Mouse (Mus musculus) midbrain, embryonic 10.5 days (tissue): ENCODE measurements around the gene Ap2a2. TPM values are rescaled to one million over a fixed set of nuclear protein-coding genes. Genes with fewer than 3 reads are reported as not detected.
"Not testable (repeated sequence)": the region's sequence is repeated elsewhere in the genome, so short reads cannot be mapped to it uniquely, and the experiment has no call there.

ENCODE experiments used
- DNase-seq: peaks from one replicate; pipeline ENCODE4 v3.0.0-alpha.2; 2017; ENCODE audit warnings: low spot score
- H3K27ac ChIP-seq: fragments of 300-500 bp; sonication (generic); replicated peaks from 2 replicates; pipeline ENCODE4 v1.5.1; 2016; ENCODE audit warnings: mild to moderate bottlenecking
- H3K27me3 ChIP-seq: fragments of 300-500 bp; sonication (generic); 2 replicates; pipeline ENCODE4 v1.6.1; 2016; ENCODE audit warnings: low read depth, mild to moderate bottlenecking; ENCODE audit not compliant: poor library complexity, severe bottlenecking
- H3K36me3 ChIP-seq: fragments of 300-500 bp; sonication (generic); 2 replicates; pipeline ENCODE4 v1.6.1; 2016; ENCODE audit warnings: mild to moderate bottlenecking, moderate library complexity
- H3K4me1 ChIP-seq: fragments of 300-500 bp; sonication (generic); 2 replicates; pipeline ENCODE4 v1.6.1; 2016
- H3K4me3 ChIP-seq: fragments of 300-500 bp; sonication (generic); 2 replicates; pipeline ENCODE4 v1.5.1; 2016; ENCODE audit warnings: mild to moderate bottlenecking, moderate library complexity
- H3K9me3 ChIP-seq: fragments of 300-500 bp; sonication (generic); replicated peaks from 2 replicates; pipeline ENCODE4 v1.6.1; 2016; ENCODE audit warnings: mild to moderate bottlenecking
- WGBS: fragments of 180-500 bp; shearing (Covaris S2); methylation state at CpG from one replicate; pipeline ENCODE4 v1.1.7; 2016; 5-methylcytosine and 5-hydroxymethylcytosine counted together
- microRNA-seq: library from miRNA; unstranded; fragments of <30 nt; microRNA quantifications from one replicate; pipeline ENCODE4, GENCODE M21; 2017
- polyA plus RNA-seq: library from polyadenylated mRNA; unstranded; fragments of >200 nt; fragmentation: Nextera tagmentation; extraction: Ambion mirVana; gene quantifications from 2 replicates; pipeline ENCODE4 v1.2.1, GENCODE M21; 2016

Ap2a2 gene
- polyA plus RNA-seq, 1 experiment from 2014 or later = 104 TPM

DNA sequence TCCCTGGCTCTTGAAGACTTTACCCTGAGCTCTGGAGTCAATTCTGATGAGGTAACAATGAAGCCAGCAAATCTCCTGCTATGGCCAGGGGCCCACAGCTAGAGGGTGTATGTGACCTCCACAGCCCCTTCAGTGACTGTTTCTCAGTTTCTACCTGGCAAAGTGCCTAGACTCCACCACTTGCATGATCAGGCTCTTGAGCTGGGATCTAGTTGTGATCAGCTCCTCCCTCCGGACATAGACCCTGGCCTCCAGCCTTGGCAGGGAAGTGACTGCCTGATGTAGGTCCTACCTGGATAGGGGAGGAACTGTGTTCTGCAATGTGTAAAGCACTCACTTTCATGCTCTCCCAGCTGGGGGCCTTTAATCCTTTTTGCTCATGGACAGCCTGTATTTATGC, 98.4 kb downstream of the Ap2a2 start:
- DNase-seq = no peak
- no peak overlapping the region for H3K27ac ChIP-seq
- H3K27me3 ChIP-seq = no peaks in the 10 kb centered on the region
- no peak overlapping the region for H3K4me3 ChIP-seq
- no peaks in the 10 kb centered on the region for H3K4me1 ChIP-seq
- H3K36me3 ChIP-seq = no peaks in the 10 kb centered on the region
- no peaks in the 10 kb centered on the region for H3K9me3 ChIP-seq
- 88% methylated on average over 1 of the region's 1 CpGs for WGBS

DNA sequence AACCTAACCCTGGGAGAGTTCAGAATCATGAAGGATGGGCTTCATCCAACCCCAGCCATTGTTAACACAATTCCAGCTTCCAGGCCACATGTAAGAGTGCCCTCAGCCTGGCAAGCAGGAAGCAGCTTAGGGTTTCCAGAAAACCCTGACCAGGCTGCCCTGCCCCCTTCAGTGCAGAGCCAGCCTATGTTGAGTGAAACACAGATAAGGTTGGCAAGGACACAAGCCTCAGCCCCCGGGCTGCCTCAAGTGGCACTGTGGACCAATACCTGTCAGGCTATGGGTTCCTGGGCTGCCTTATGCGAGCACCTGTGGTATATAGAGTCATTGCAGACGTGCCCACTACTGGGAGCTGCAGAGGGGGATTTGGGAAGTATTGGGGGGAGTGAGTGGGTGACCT, 99.5 kb downstream of the Ap2a2 start:
- no peaks in the 10 kb centered on the region for H3K36me3 ChIP-seq
- H3K27me3 ChIP-seq = no peaks in the 10 kb centered on the region
- no peaks in the 10 kb centered on the region for H3K4me1 ChIP-seq
- no peaks in the 10 kb centered on the region for H3K9me3 ChIP-seq
- no peak for DNase-seq
- WGBS = 78% methylated on average over 3 of the region's 3 CpGs
- no peak overlapping the region for H3K27ac ChIP-seq
- H3K4me3 ChIP-seq = no peak overlapping the region

DNA sequence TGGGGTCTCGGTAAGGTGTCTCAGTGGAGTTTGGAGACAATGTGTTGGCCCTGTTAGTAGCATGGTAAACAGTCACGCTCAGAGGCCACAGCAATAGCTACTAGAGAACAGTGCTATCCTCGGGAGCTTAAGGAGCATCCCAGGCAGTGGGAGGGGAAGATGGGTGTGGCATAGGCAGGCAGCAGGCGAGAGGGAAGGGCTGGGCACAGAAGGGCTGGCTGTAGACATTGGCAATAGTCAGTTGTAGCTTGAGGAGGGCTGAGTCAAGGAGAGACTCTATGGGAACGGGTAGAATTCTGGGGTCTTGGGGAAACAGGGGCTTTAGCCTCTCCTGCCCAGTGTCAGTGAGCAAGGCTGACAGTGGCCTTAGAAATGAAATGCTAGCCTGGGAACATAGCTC, 100.2 kb downstream of the Ap2a2 start:
- no peak for DNase-seq
- H3K27me3 ChIP-seq = no peaks in the 10 kb centered on the region
- no peaks in the 10 kb centered on the region for H3K4me1 ChIP-seq
- no peak overlapping the region for H3K4me3 ChIP-seq
- no peak overlapping the region for H3K27ac ChIP-seq
- WGBS = 67% methylated on average over 5 of the region's 5 CpGs
- no peaks in the 10 kb centered on the region for H3K9me3 ChIP-seq
- H3K36me3 ChIP-seq = no peaks in the 10 kb centered on the region

DNA sequence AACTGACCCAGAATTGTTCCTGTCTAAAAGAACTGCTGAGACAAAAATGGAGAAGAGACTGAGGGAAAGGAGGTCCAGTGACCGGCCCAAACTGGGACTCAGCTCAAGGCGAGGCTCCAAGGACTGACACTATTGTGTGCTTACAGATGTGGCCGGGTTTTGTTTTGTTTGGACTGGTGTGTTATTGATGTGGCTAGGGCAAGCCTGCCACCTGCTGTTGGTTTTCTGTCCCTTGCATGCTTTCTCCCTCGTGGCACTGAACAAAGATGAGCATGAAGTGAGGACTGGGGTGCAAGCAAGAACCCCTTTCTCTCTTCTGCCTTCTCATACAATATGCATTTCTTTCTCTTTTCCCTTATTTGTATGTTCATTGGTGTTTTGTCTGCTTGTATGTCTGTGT, 104.2 kb downstream of the Ap2a2 start:
- H3K27ac ChIP-seq = no peak overlapping the region
- DNase-seq = peak; percentile 39
- H3K9me3 ChIP-seq = no peaks in the 10 kb centered on the region
- H3K4me3 ChIP-seq = no peak overlapping the region
- H3K4me1 ChIP-seq = no peaks in the 10 kb centered on the region
- no peaks in the 10 kb centered on the region for H3K27me3 ChIP-seq
- WGBS = 29% methylated on average over 4 of the region's 4 CpGs
- no peaks in the 10 kb centered on the region for H3K36me3 ChIP-seq

DNA sequence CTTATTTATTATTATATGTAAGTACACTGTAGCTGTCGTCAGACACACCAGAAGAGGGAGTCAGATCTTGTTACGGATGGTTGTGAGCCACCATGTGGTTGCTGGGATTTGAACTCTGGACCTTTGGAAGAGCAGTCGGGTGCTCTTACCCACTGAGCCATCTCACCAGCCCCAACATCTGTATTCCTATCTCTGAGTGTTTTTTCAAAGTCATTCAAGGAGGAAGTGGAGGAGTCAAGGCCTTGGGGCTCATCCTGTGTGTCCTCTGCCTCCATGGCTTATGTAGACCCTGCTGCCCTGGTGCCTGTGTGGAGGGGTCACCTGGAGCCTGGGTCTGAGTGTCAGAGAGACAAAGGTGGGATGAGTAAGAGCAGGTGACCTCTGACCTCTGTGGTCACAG, 107.1 kb downstream of the Ap2a2 start:
- DNase-seq, H3K4me1 ChIP-seq, H3K27me3 ChIP-seq, H3K9me3 ChIP-seq, H3K4me3 ChIP-seq, H3K36me3 ChIP-seq, H3K27ac ChIP-seq: not testable (repeated sequence)
- 90% methylated on average over 3 of the region's 3 CpGs for WGBS

DNA sequence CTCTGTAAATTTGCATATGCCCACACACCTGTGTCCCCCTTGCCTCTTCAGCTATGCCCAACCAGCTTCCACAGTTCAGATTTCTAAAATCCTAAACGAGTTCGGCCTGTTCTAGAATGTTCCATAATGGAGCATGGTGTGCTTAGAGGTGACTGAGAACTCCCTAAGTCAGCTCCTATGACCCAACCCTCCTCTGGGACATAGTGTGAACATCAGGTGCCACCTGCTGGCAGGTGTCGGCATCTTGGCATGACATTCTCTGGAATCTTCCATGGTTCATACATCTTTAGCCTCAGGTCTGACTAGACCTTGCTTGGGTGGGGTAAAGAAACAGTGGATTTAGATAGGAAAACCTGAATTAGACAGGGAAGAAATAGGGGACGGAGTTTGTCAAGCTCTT, 109.0 kb downstream of the Ap2a2 start:
- H3K4me3 ChIP-seq = no peak overlapping the region
- H3K27me3 ChIP-seq = no peaks in the 10 kb centered on the region
- 82% methylated on average over 4 of the region's 4 CpGs for WGBS
- no peak for DNase-seq
- H3K4me1 ChIP-seq = no peaks in the 10 kb centered on the region
- H3K36me3 ChIP-seq = no peaks in the 10 kb centered on the region
- H3K9me3 ChIP-seq = no peaks in the 10 kb centered on the region
- H3K27ac ChIP-seq = no peak overlapping the region

DNA sequence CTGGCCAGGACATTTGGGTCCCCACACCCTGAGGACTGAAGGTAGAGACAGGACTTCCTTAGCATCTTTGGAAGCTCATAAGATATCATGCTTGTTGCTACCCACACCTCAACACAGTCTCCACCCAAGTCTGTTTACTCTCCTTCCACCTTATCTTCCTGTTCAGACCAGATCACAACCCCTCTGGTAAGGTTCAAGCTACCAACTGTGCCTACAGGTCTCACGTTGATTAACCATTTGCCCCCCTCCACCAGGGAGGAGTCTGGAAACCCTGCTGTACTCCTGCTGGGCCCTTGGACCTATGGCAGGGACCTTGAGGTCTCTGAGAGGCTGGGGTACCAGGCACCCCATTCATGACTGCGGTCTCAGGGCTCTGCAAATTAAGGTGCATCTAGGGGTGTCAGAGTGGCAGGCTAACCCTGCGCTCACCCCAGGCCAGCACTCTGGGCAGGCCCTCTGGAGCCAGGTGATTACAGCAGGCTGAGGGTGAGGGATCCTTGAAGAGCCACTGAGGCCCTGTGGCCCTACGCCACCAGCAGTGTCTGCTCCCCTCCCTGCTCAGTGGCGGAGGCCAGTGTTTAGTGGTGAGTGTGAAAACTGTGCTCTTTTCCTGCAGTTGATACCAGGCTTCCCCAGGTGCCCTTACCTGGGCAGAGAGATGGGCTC, 109.8 kb downstream of the Ap2a2 start:
- no peaks in the 10 kb centered on the region for H3K4me1 ChIP-seq
- no peaks in the 10 kb centered on the region for H3K27me3 ChIP-seq
- 89% methylated on average over 5 of the region's 5 CpGs for WGBS
- no peak overlapping the region for H3K4me3 ChIP-seq
- no peaks in the 10 kb centered on the region for H3K9me3 ChIP-seq
- H3K27ac ChIP-seq = no peak overlapping the region
- DNase-seq = no peak
- H3K36me3 ChIP-seq = no peaks in the 10 kb centered on the region

DNA sequence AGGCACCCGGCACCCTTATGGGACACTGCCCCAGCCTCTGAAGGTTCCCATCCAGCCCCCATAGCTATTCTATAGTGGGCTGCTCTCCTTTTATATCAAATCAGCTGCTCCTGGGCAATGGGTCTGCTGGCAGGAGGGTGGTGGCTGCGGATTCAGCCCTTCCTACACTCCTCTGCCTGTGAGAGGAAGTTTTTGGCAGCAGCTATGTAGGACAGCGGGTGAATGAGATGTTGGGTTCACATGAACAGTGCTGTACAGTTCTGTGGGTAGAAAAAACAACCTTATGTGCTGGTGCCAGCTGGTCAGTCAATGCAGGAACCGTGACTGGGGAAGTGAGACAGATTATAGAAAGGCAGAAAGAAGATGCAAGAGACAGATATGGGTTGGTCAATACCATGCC, 116.9 kb downstream of the Ap2a2 start:
- Histone ChIP-seq H3K36me3 (no peaks in the 10 kb centered on the region), H3K9me3 (no peaks in the 10 kb centered on the region), H3K4me3 (no peak overlapping the region), H3K27ac (no peak overlapping the region), H3K27me3 (no peaks in the 10 kb centered on the region), H3K4me1 (peaks cover 4% of the 10 kb centered on the region; the same call in 1 of the 2 replicates)
- no peak for DNase-seq
- 85% methylated on average over 4 of the region's 4 CpGs for WGBS

Small RNA genes lying within 50 kb of the gene (microRNA-seq; reads per million reads assigned to microRNA genes)
- 2.7 reads per million for gene Mir7063

Other genes with a start within 250 kb of the Ap2a2 start
- 57.4 and 67.2 TPM in 2 replicates for gene Deaf1, start 234.5 kb upstream of the Ap2a2 start, polyA plus RNA-seq
- gene Tmem80, start 234.4 kb upstream of the Ap2a2 start, polyA plus RNA-seq = 52.2 and 58.1 TPM in 2 replicates
- gene Eps8l2, start 223.3 kb upstream of the Ap2a2 start, polyA plus RNA-seq = 3.4 and 3.8 TPM in 2 replicates
- gene Taldo1, start 170.0 kb upstream of the Ap2a2 start, polyA plus RNA-seq = 339 and 342 TPM in 2 replicates
- 45.1 and 47.0 TPM in 2 replicates for gene Gatd1, start 148.0 kb upstream of the Ap2a2 start, polyA plus RNA-seq
- 8.9 and 15.1 TPM in 2 replicates for gene Cend1, start 132.7 kb upstream of the Ap2a2 start, polyA plus RNA-seq
- 43.7 and 48.4 TPM in 2 replicates for gene Slc25a22, start 124.3 kb upstream of the Ap2a2 start, polyA plus RNA-seq
- 18.8 and 20.9 TPM in 2 replicates for gene Pidd1, start 118.1 kb upstream of the Ap2a2 start, polyA plus RNA-seq
- gene Rplp2, start 114.8 kb upstream of the Ap2a2 start, polyA plus RNA-seq = 905 and 1,135 TPM in 2 replicates
- gene Pnpla2, start 107.0 kb upstream of the Ap2a2 start, polyA plus RNA-seq = 15.2 and 17.5 TPM in 2 replicates
- gene Cracr2b, start 101.1 kb upstream of the Ap2a2 start, polyA plus RNA-seq = 4.1 and 6.9 TPM in 2 replicates
- gene Cd151, start 94.8 kb upstream of the Ap2a2 start, polyA plus RNA-seq = 17.3 and 17.6 TPM in 2 replicates
- 82.1 and 85.0 TPM in 2 replicates for gene Polr2l, start 87.0 kb upstream of the Ap2a2 start, polyA plus RNA-seq
- gene Tspan4, start 86.9 kb upstream of the Ap2a2 start, polyA plus RNA-seq = 33.3 and 38.7 TPM in 2 replicates
- gene Chid1, start 22.3 kb upstream of the Ap2a2 start, polyA plus RNA-seq = 25.0 and 29.4 TPM in 2 replicates
- gene Muc6, start 93.1 kb downstream of the Ap2a2 start, polyA plus RNA-seq = 0.14 and 0.20 TPM in 2 replicates
- gene Muc2, start 128.2 kb downstream of the Ap2a2 start, polyA plus RNA-seq = 0.21 TPM in 2 replicates
- gene Muc5ac, start 226.8 kb downstream of the Ap2a2 start, polyA plus RNA-seq = not detected in 2 replicates